Mouse (Mus musculus): Measurements from ENCODE around the gene Gm49673.
"Not testable (repeated sequence)": the region's sequence is repeated elsewhere in the genome, so short reads cannot be mapped to it uniquely, and the experiment has no call there.

Gm49673 gene

GRCm38 (mm10) chr17:8147439-8148316, at the start of gene Gm49673, which contains the start of gene Rnaset2a:
TSS of gene Gm49673 (minus strand) at chr17:8147788.
TSS of gene Rnaset2a (minus strand) at chr17:8148097.
- peak; percentile 50 for DNase-seq (ENCODE audit: low spot score)

DNA sequence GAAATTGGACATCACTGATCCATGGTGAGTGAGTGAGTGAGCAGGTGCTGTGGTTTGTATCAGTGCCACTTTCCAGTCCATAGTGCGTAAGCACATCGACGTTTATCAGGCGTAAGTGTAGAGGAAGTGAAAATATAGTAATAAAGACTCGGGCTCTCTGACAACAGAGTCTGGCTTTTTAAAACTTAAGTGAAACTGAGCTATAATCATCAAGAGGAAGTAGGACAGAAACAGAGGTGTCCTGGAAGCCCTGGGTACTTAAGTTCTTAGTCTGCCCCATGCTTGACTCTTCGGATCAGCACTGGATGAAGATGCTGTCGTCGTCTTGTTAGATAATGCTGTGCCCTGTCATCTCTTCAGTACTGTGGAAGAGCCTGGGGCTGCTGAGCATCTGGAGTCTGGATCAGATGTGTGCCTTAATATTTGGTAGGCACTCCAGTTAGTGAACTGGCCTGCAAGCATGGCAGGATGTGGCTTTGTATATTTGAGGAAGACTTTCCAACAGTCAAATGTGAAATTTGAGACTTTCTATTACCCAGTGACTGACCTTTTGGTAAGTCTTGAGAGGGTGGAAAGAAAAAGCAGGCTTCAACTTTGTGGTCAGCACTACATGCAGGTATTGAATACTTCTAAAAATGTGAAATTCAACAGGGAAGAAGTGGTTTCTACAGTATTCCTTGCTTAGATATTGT, 48.2 kb upstream of the Gm49673 start:
- DNase-seq (ENCODE audit: low spot score): peak; percentile 7

DNA sequence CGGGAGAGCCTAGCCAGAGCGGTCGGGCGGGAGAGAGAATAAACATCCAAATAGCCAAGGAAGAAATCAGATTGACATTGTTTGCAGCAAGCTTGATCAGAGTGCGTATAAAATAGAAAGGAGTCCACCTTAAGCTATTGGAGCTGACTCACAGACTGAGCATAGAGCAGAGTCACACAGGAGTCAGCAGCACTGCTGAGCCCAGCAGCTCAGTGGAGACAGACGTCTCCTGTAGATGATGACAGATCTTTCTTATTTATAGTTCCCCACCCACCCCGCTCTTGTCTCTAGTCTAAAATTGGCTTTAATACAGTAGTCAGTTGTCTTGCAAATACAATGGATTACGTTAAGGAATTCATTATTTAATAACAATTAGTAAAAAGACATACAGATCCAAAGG, 46.1 kb upstream of the Gm49673 start:
- peak; percentile 16 for DNase-seq (ENCODE audit: low spot score)

GRCm38 (mm10) chr17:8184217-8184616, 36.6 kb upstream of the Gm49673 start:
- no peak for DNase-seq (ENCODE audit: low spot score)

DNA sequence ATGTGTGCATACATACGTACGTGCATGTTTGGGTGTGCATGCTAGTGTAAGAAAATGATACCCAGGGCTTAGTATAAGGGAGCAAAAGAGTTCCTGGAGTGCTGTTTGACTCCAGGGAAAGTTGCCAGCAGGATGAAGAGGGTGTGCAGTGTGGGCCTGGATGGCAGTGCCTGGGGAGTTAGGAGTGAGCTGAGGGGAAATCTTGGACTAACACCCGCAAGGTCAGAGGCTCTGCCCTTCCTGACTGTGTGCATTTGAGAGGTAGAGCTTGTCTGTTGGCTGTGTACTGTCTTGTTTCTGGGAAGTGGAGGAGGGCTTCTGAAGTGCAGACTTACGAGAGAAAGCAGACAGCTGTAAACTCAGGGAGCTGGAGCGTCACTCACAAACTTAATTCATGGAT, 36.2 kb upstream of the Gm49673 start:
- no peak for DNase-seq (ENCODE audit: low spot score)

DNA sequence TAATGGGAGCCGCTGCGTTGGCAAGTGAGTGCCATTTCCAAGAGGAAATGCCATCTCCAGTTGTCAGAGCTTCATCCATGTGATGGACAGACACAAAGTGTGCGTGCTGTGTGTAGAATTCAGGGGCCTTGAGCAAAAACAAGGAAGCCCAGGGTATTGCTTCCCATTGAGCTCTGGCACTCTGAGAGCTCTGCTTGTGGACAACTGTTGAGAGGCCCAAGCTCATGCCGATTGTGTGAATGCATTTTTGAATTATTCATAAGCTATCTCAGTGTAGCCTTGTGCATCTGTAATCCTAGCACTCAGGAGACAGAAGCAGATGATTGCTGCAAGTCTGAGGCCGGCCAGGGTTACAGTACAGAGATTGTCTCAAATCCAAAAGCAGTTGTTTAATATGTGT, 29.5 kb upstream of the Gm49673 start:
- DNase-seq (ENCODE audit: low spot score): no peak

GRCm38 (mm10) chr17:8171081-8171480, 23.5 kb upstream of the Gm49673 start:
- no peak for DNase-seq (ENCODE audit: low spot score)

GRCm38 (mm10) chr17:8170331-8170730, 22.7 kb upstream of the Gm49673 start:
- DNase-seq (ENCODE audit: low spot score): no peak

- not testable (repeated sequence) for DNase-seq (ENCODE audit: low spot score)
These were observed 19.8 kb upstream of the Gm49673 start for GRCm38 (mm10) chr17:8167436-8167835.

DNA sequence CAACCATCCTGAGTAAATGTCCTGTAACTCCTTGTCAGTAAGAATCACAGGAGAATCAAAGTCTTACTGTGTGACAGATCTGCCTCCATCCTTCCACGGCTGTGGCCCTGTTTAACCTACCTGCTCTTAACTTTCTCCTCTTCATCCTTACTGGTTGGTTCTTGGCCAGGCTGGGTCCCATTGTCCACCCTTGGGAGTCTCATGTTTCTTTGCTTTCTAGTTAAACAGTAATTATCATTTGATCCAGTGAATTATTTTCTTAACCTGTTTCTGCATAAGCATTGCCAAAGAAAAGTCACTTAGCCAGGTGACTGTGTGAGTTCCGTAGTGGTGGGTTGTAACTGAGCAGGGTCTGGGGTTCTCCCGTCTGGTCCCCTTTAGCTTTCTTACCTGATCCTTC, 18.9 kb upstream of the Gm49673 start:
- not testable (repeated sequence) for DNase-seq (ENCODE audit: low spot score)

- DNase-seq (ENCODE audit: low spot score): not testable (repeated sequence)
These were observed 18.4 kb upstream of the Gm49673 start for GRCm38 (mm10) chr17:8165977-8166376.

- DNase-seq (ENCODE audit: low spot score): not testable (repeated sequence)
These were observed 18.0 kb upstream of the Gm49673 start for GRCm38 (mm10) chr17:8165608-8165945.

GRCm38 (mm10) chr17:8164701-8165607, 17.4 kb upstream of the Gm49673 start, which contains the start of gene Fgfr1op:
TSS of gene Fgfr1op (plus strand) at chr17:8165501.
- not testable (repeated sequence) for DNase-seq (ENCODE audit: low spot score)

DNA sequence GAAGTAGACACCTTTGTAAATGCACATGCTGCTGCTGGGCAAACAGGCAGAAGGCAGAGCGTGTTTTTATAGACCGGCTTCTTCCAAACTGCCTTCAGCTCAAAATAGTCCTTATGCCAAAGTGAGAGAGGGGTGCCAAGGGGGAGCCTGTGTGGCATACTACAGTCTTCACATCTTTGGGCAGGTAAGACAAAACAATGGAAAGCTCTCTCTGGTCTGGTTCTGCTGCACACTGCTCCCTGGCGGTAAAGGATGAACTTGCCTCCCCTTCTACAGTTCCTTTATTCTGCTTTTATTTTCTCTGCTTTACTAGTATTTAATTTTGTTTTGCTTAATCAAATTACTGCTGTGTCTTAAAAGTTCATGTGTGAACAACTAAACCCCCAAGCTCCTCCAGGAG, 13.4 kb upstream of the Gm49673 start:
- peak; percentile 65 for DNase-seq (ENCODE audit: low spot score)

- not testable (repeated sequence) for DNase-seq (ENCODE audit: low spot score)
These were observed 11.0 kb upstream of the Gm49673 start for GRCm38 (mm10) chr17:8158627-8159026.

- not testable (repeated sequence) for DNase-seq (ENCODE audit: low spot score)
These were observed 8.4 kb upstream of the Gm49673 start for GRCm38 (mm10) chr17:8155982-8156381.

DNA sequence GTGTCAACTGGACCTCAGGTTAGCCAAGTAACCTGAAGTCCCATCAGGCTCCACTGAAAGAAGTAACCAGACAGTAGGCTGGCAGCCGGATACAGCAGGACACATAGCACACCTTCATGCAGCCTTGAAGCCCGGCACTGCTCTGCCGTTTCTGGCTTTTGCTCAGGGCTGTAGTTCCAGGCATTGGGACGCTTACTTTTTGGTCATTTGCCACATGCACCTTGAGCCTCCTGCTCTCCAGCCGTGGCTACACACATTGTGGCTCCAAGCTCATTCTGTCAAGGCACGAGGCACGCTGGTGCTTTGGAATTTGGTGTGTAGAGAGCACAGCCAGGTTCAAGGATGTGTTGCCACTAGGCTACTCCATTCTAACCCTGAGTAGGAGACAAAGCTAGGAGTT, 7.4 kb upstream of the Gm49673 start:
- not testable (repeated sequence) for DNase-seq (ENCODE audit: low spot score)

DNA sequence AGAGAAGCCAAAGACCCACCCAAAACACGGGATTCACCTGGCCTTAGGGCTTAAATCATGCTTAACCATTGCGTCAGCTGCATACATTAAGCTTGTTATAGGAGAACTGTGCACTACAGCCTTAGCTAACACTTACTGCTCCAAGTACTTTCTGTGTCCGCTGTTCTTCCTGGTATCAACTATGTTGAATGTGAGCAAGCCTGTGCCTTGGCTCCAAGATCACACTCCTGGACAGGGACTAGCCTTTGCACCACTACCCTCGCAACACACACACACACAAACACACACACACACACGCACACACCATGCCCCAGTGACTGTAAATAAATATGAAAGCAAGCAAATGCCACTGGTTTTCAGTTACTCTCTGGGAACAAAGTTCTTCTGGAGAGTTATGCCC, 657 bp downstream of the Gm49673 start:
- DNase-seq (ENCODE audit: low spot score): not testable (repeated sequence)

DNA sequence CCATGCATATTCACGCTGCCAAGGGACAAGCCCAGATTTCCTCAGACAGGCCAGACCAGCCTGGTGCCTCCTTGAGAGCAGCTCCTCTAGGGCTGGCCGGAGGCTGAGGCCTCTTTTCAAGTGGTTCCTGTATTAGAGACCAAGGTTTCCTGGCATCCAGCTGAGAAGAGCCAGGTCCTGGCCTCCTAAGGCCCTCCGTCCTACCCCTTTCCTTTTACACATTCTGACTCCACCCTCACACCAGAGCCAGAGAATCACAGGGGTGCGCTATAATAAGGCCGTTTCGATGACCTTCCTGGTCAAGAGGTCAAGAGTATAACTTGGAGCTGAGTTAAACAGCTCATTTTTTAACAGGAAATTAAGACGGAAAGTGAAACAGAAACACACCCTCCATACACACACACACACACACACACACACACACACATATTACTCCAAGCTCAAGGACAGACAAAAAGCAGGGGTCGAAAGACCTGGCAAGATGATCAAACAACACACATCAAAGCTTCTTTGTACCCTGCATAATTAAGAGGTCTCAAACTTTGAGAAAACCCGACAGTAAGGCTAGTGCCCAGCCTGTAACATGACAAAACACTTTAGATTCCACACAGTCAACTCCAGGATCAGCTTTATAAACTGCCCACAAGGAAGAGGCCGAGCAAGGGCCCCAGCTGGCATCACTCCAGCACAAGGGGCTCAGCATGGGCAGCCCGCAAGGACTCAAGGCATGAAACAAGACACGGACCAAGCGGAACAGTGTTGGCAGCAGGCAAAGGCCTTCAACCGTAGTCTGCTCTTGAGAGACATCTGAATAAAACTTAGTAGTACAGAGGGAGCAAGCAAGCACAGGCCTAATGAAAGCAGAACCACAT, 3.5 kb downstream of the Gm49673 start:
- not testable (repeated sequence) for DNase-seq (ENCODE audit: low spot score)

GRCm38 (mm10) chr17:8140210-8140609, 7.4 kb downstream of the Gm49673 start:
- DNase-seq (ENCODE audit: low spot score): not testable (repeated sequence)

GRCm38 (mm10) chr17:8138116-8138515, 9.5 kb downstream of the Gm49673 start:
- DNase-seq (ENCODE audit: low spot score): not testable (repeated sequence)

Measured in testis, postnatal 10 days (tissue).